In genomic region chr13:81570241-81570821, GRCm38 (mm10) we compare ENCODE assay signal across 9 mouse cellular contexts.
DNase-seq lines count a peak whose midpoint lies in the region; ATAC-seq and TF ChIP-seq lines count a peak whose summit lies in the region.
"Had no signal": no experiment of that assay in that cellular context is flagged by ENCODE, and none has a peak within 500 bp of the region (broad histone marks: within the 10 kb centered on the region; RNA-seq: fewer than 3 reads in every experiment).

No protein-coding gene starts in this region.

- no peaks in the 10 kb centered on the region for H3K79me2 ChIP-seq in CH12.LX (replicated peaks; ENCODE audit: control insufficient read depth, extremely low read depth, insufficient read depth, poor library complexity, severe bottlenecking)

- no peak overlapping the region for H3K9ac ChIP-seq in CH12.LX (ENCODE audit: insufficient read depth, low read depth)
- H3K9ac ChIP-seq in hindbrain, embryonic 16.5 days (ENCODE audit: low read depth, low read length), result peak overlapping the region; percentile 57
- H3K9ac ChIP-seq in midbrain, embryonic 14.5 days (replicated peaks; ENCODE audit: low read length), result 0 out of 2 replicates have a peak overlapping the region, but pooled peaks have one; percentile 27
- H3K9ac ChIP-seq: liver, embryonic 13.5 days had no signal

- DNase-seq in frontal cortex, postnatal 36 days (ENCODE audit: low spot score in 2 of 2), result peak; percentile 2 to 4
- DNase-seq in frontal cortex, postnatal 25 days (ENCODE audit: low spot score in 2 of 2), result no peak
- DNase-seq in CH12.LX (ENCODE audit: extremely low read depth), result no peak
- peak; percentile 32 for DNase-seq in embryonic facial prominence, embryonic 10.5 days (ENCODE audit: low spot score)
- peak; percentile 71 for DNase-seq in midbrain, embryonic 14.5 days
- DNase-seq: liver, embryonic 13.5 days had no signal

- peaks cover 0 to 2% of the 10 kb centered on the region in 2 experiments; a peak in 1 of 4 replicates for H3K4me1 ChIP-seq in CH12.LX (ENCODE audit: control insufficient read depth in 1 of 2, insufficient read depth in 2 of 2)
- H3K4me1 ChIP-seq in embryonic facial prominence, embryonic 10.5 days, result peaks cover 5% of the 10 kb centered on the region
- H3K4me1 ChIP-seq in hindbrain, embryonic 16.5 days (ENCODE audit: control insufficient read depth, insufficient read depth, low read depth, low read length), result peaks cover 3% of the 10 kb centered on the region; the same call in 1 of the 2 replicates
- peaks cover 8% of the 10 kb centered on the region; the same call in 1 of the 2 replicates for H3K4me1 ChIP-seq in midbrain, embryonic 14.5 days (ENCODE audit: control insufficient read depth, insufficient read depth, low read length)
- H3K4me1 ChIP-seq: liver, embryonic 13.5 days had no signal

- WGBS in embryonic facial prominence, embryonic 10.5 days, result 58% methylated on average over 12 of the region's 12 CpGs
- 11% methylated on average over 12 of the region's 12 CpGs for WGBS in hindbrain, embryonic 16.5 days
- WGBS in midbrain, embryonic 14.5 days, result 7% methylated on average over 12 of the region's 12 CpGs

- H3K36me3 ChIP-seq in CH12.LX (replicated peaks in 1 of 2; ENCODE audit: control insufficient read depth in 1 of 2, insufficient read depth in 1 of 2, low read length in 1 of 2), result no peaks in the 10 kb centered on the region
- no peaks in the 10 kb centered on the region for H3K36me3 ChIP-seq in embryonic facial prominence, embryonic 10.5 days (replicated peaks)
- no peaks in the 10 kb centered on the region for H3K36me3 ChIP-seq in hindbrain, embryonic 16.5 days (ENCODE audit: control insufficient read depth, insufficient read depth, low read length)
- H3K36me3 ChIP-seq in midbrain, embryonic 14.5 days (ENCODE audit: control insufficient read depth, insufficient read depth, low read length), result no peaks in the 10 kb centered on the region
- H3K36me3 ChIP-seq: liver, embryonic 13.5 days had no signal

- TF ChIP-seq CTCF in CH12.LX (conservative IDR thresholded peaks at IDR 0.05 in 1 of 2, IDR thresholded peaks at IDR 0.05 in 1 of 2; ENCODE audit: low read depth in 2 of 2, low read length in 2 of 2), result no peak

- no peak overlapping the region for H3K27ac ChIP-seq in CH12.LX (ENCODE audit: insufficient read depth, low read depth)
- 0 out of 2 replicates have a peak overlapping the region, but pooled peaks have one; percentile 16 for H3K27ac ChIP-seq in embryonic facial prominence, embryonic 10.5 days (replicated peaks)
- no peak overlapping the region for H3K27ac ChIP-seq in hindbrain, embryonic 16.5 days (ENCODE audit: low read depth, low read length)
- peak overlapping the region; percentile 33; the same call in 1 of the 2 replicates for H3K27ac ChIP-seq in midbrain, embryonic 14.5 days (replicated peaks; ENCODE audit: low read depth, low read length)
- H3K27ac ChIP-seq: liver, embryonic 13.5 days had no signal

- TF ChIP-seq RAD21 in CH12.LX (IDR thresholded peaks at IDR 0.05; ENCODE audit: low read depth, low read length), result no peak

- peak overlapping the region; percentile 15; the same call in 1 of the 2 replicates for H3K4me2 ChIP-seq in CH12.LX (ENCODE audit: insufficient read depth, low read depth, poor library complexity, severe bottlenecking)
- H3K4me2 ChIP-seq in hindbrain, embryonic 16.5 days (ENCODE audit: low read length), result peak overlapping the region; percentile 50
- H3K4me2 ChIP-seq in midbrain, embryonic 14.5 days (ENCODE audit: low read length), result peak overlapping the region; percentile 57
- H3K4me2 ChIP-seq: liver, embryonic 13.5 days had no signal

- no peaks in the 10 kb centered on the region for H3K9me3 ChIP-seq in CH12.LX (replicated peaks; ENCODE audit: low read length)
- no peaks in the 10 kb centered on the region for H3K9me3 ChIP-seq in embryonic facial prominence, embryonic 10.5 days
- no peaks in the 10 kb centered on the region for H3K9me3 ChIP-seq in hindbrain, embryonic 16.5 days (ENCODE audit: control insufficient read depth, low read length)
- no peaks in the 10 kb centered on the region for H3K9me3 ChIP-seq in midbrain, embryonic 14.5 days (ENCODE audit: control insufficient read depth, low read length)
- H3K9me3 ChIP-seq: liver, embryonic 13.5 days had no signal

- no peak for TF ChIP-seq EP300 in CH12.LX (IDR thresholded peaks at IDR 0.05; ENCODE audit: low read length)

- H3K4me3 ChIP-seq in CH12.LX (replicated peaks in 1 of 3; ENCODE audit: low read depth in 2 of 3, low read length in 2 of 3, poor library complexity in 1 of 3), result no peak overlapping the region
- no peak overlapping the region for H3K4me3 ChIP-seq in embryonic facial prominence, embryonic 10.5 days
- peak overlapping the region; percentile 35 for H3K4me3 ChIP-seq in hindbrain, embryonic 16.5 days (ENCODE audit: low read length)
- H3K4me3 ChIP-seq in midbrain, embryonic 14.5 days (replicated peaks; ENCODE audit: low read depth, low read length), result peak overlapping the region; percentile 29
- H3K4me3 ChIP-seq: liver, embryonic 13.5 days had no signal

- dilution Hi-C loops in CH12.LX (cut with MboI; ENCODE audit: extremely low pct_ligation_motif_present, extremely low pct_unique_long_range_greater_than_20kb, low sequenced_read_pairs), result no loop called here

- peak; percentile 93 for ATAC-seq in hindbrain, embryonic 16.5 days
- peak; percentile 71 for ATAC-seq in midbrain, embryonic 14.5 days (ENCODE audit: low FRiP score, low TSS enrichment)
- ATAC-seq in erythroid progenitor cell, adult 5-6 weeks (replicated peaks; ENCODE audit: low FRiP score, poor library complexity, severe bottlenecking), result no peak
- ATAC-seq in megakaryocyte-erythroid progenitor cell, adult 5-6 weeks (replicated peaks; ENCODE audit: low FRiP score, low TSS enrichment, poor library complexity, severe bottlenecking), result no peak

- no peaks in the 10 kb centered on the region for H3K27me3 ChIP-seq in CH12.LX (replicated peaks)
- no peaks in the 10 kb centered on the region for H3K27me3 ChIP-seq in embryonic facial prominence, embryonic 10.5 days (replicated peaks; ENCODE audit: low read depth, poor library complexity, severe bottlenecking)
- H3K27me3 ChIP-seq in hindbrain, embryonic 16.5 days (replicated peaks; ENCODE audit: control insufficient read depth, insufficient read depth, low read length), result no peaks in the 10 kb centered on the region
- H3K27me3 ChIP-seq in midbrain, embryonic 14.5 days (ENCODE audit: control insufficient read depth, insufficient read depth, low read length), result no peaks in the 10 kb centered on the region
- H3K27me3 ChIP-seq: liver, embryonic 13.5 days had no signal

- TF ChIP-seq POLR2A in CH12.LX (IDR thresholded peaks at IDR 0.05; ENCODE audit: low read depth, low read length), result no peak

- in situ Hi-C loops in CH12.LX (cut with MboI; ENCODE audit: low pct_ligation_motif_present, low pct_unique_long_range_greater_than_20kb, low sequenced_read_pairs), result no loop called here

TF ChIP-seq in CH12.LX, 34 proteins besides CTCF, POLR2A, EP300 and RAD21:
- TF ChIP-seq ZNF384 (IDR thresholded peaks at IDR 0.05; ENCODE audit: low read depth, low read length) (no peak), MXI1 (IDR thresholded peaks at IDR 0.05; ENCODE audit: low read depth, low read length) (no peak), MYC (IDR thresholded peaks at IDR 0.05; ENCODE audit: low read depth, low read length) (no peak)

Comparison
In these comparisons a context has a peak if more than half of its experiments do, and no peak if none do; other contexts are left out.
1. DNase-seq: peak in frontal cortex, postnatal 36 days (2 of 2), embryonic facial prominence, embryonic 10.5 days (single experiment) and midbrain, embryonic 14.5 days (single experiment); none in frontal cortex, postnatal 25 days (0 of 2) and CH12.LX (single experiment).
2. H3K27ac ChIP-seq: peak in embryonic facial prominence, embryonic 10.5 days (single experiment) and midbrain, embryonic 14.5 days (single experiment); none in CH12.LX (single experiment) and hindbrain, embryonic 16.5 days (single experiment).
3. H3K4me3 ChIP-seq: peak in hindbrain, embryonic 16.5 days (single experiment) and midbrain, embryonic 14.5 days (single experiment); none in CH12.LX (0 of 3) and embryonic facial prominence, embryonic 10.5 days (single experiment).
4. ATAC-seq: peak in hindbrain, embryonic 16.5 days (single experiment) and midbrain, embryonic 14.5 days (single experiment); none in erythroid progenitor cell, adult 5-6 weeks (single experiment) and megakaryocyte-erythroid progenitor cell, adult 5-6 weeks (single experiment).
5. Peak in every context shown above with its lines, with median percentiles within 50 percentile points of each other: H3K4me2 ChIP-seq.